Mouse (Mus musculus) thymus, postnatal 14 days (tissue): ENCODE data around the gene Lrrc25.
"Not testable (repeated sequence)": the region's sequence is repeated elsewhere in the genome, so short reads cannot be mapped to it uniquely, and the experiment has no call there.

ENCODE experiments used
- DNase-seq: peaks from one replicate; pipeline ENCODE4 v3.0.0; 2021

The Lrrc25 gene

DNA sequence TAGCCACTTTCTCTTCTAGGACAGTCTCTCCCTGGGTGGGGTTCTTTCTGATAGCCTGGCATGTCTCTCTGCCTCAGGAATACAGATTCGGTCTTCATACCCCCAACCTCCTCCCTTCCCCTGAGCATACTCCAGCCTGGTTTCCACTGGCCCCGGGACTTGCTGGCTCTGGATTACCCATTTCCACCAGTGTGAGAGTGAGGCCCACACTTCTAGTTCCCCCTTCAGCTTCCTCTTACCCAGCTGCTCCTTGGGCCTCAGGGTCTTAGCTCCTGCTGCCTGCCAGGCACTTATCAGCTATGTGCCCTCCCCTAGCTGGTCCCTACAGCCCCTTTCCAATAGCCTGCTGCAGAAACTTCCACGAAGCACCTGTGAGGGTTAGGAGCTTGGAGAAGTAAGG lies at the start of gene Lrrc25:
Lrrc25 (plus strand) TSS at position 262 of the 400 bp plus-strand sequence.
- DNase-seq, result no peak

DNA sequence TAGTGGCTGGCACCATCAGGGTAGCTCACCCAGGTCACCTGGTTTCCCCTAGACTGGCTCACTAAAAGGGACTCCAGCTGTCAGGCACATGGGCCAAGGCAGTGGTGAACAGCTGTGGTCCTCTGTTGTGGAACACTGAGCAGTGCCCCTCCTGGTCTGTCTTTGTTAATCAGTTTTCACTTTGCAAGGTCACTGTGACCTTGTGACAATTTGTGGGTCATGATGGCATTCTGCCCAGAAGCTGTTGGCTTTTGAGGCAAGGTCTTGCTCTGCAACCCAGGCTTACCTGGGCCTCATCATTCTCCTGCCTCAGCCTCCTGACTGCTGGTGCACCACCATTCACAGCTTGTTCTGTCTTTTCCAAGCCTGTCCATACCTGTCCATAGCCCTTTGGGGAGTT lies 45.6 kb upstream of the Lrrc25 start:
- no peak for DNase-seq

DNA sequence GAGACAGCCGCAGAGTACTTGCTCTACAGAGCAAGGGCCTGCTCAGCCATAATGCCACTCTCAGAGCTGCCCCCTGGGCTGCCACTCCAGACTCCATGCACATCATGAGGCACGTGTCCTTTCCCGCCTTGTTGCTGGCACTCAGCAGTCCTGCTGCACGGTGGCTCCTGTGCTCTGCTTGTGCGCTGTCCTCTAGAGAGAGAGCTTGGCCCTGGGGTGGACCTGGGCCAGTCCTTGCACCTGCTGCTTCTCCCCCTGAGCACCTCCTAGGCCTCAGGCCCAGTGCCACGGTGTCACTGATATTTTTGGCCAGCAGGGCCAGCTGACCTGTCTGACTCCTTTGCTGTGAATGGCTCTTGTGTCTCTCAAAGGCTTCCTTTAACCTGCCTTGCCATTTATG lies 45.0 kb upstream of the Lrrc25 start:
- no peak for DNase-seq

DNA sequence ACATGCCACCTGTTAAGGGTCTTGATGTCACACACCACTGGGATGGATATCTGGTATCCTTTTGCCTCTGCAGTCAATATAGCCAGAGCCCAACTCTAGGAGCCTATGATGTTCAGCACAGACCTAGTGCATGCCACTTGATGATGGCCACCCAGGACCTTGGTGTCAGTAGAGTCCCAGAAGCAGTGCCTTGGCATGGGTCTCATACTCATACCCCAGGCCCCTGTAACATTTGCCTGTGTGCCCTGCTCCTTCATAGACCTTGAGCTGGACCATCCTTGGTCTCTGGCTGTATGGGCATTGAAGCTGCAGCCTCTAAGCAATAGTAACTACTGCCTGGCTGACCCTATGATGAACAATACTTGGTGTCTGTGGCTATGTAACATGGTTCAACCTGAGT lies 41.7 kb upstream of the Lrrc25 start:
- DNase-seq, result no peak

DNA sequence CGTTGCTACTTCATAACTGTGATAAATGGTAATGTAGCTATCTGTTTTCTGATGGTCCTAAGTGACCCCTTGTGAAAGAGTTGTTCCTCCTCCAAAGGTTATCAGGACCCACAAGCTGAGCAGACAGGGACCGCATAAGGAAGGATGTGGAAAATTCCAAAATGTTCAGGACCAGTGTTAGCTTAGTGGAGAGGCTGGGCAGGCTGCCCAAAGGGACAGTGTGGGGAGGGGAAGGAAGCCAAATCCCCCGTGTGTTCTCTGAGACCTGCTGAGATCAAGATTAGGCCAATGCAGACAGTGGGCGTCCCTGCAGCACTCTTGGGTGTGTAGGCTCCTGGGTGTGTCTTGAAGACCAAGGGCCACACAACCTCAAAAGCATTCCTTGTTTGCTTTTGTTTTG lies 41.0 kb upstream of the Lrrc25 start:
- DNase-seq, result no peak

DNA sequence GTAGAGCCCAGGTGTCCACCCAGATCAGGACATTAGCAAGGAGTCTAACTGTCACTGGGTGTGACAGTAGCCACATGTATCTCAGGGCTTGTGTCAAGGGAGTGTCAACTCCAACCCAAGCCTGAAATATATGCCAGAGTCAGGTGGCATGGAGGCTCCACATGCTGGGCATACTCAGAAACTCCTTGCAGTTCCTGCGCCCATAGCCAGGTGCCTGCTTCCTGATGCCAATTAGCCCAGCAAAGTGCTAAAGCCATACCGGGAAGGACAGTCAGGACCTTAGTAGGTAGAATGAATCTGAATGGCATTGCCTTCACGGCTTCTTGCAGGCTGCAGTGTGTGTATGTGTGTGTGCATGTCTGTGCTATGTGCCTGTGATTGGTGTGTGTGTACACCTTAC lies 38.7 kb upstream of the Lrrc25 start:
- DNase-seq, result no peak

DNA sequence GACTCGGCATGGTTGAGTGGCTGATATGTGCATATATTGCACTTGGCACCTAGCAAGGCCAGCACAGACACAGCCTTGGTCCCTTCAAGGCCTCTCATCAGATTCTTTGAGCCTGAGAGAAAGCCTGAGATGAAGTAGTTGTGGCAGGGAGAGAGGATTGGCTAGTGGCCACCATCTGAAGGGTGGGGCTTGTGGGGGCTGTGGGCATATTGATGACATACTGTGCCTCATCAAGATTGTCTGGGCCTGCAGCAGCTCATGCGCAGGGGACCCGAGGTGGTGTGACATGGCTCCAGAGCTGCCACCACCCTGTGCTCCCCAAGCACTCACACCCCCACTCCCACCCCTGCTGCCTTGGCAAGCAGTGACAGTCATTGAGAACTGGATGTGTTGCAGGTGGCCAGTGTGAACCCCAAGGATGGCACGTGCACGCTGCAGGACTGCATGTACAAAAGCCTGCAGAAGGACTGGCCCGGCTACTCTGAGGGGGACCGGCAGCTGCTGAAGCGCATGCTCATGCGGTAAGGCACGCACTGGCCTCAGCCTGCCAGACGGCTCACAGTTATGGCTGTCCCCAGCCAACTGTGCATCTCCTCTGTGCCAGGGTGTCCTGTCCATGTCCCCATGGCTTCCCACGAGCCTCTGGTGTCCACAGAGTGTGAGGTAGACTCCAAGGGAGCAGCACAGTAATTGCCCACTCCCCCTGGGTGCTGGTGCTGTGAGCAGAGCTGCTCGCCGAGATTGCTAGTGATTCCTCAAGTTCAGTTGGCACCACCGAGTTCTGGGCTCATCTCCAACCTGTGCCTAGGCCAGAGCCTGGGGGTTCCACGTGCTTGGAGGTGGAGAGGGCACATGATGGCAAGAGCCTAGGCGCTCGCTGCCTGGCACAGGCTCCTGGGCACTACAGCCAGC lies 32.2 kb upstream of the Lrrc25 start:
- DNase-seq, result no peak

DNA sequence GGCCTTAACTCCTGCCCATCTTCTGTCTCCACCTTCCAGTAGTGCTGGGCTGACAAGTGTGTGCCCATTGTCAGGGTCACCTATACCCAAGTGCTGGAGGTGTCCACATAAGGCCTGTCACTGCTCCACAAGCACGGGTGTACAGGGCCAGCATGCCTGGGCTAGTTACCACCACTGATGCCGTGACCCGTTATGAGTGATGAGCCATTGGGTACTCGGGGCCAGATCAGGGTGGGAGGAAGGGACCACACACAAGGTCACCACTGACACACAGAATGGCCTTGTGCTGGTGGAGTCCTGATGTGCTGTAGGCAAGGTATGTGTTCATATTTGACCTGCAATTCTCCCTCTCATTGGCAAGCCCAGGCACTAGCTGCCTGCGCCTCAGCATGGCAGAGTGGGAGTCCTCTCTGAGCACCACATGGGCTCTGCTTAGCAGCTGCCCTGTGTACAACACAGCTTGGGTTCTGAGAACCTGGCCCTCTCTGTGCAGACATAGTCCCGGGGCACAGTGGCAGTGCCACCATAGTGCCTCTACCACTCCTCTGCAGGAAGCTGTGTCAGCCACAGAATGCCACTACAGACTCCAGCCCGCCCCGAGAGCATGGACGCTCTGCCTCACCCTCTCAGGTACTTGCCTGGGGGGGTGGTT lies 31.2 kb upstream of the Lrrc25 start:
- no peak for DNase-seq

DNA sequence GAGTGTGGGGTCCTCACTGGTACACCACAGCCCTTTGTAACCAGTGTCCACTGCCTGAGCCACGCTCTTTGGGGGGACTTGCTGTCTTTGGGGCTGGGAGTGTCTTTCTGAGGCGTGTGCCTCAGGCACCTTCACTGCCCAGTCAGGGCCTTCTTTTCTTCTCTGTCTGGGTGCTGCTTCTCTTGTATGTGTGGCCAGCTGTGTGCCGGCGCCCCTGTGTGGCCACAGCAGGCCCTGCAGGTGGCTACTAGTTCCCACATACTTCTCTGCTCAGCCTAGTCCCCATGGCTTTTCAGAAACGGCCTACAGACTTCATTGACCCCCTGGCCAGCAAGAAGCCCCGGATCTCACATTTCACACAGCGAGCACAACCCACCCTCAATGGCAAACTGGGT lies 30.7 kb upstream of the Lrrc25 start:
- DNase-seq, result peak; percentile 61

DNA sequence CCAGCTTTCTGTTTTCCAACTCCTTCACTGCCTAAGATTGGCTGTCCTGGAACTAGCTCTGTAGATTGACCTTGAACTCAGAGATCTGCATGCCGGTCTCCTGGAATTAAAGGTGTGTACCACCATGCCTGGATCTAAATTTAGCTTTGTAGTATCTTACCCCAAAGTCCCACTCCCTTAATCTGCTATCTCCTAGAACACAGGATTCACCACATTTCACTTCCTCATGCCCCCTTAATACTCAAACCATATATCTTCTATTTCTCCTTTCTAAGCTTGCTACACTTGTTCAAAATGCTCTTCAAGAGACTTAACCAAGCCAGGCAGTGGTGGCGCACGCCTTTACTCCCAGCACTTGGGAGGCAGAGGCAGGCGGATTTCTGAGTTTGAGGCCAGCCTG lies 28.0 kb upstream of the Lrrc25 start:
- DNase-seq, result not testable (repeated sequence)

DNA sequence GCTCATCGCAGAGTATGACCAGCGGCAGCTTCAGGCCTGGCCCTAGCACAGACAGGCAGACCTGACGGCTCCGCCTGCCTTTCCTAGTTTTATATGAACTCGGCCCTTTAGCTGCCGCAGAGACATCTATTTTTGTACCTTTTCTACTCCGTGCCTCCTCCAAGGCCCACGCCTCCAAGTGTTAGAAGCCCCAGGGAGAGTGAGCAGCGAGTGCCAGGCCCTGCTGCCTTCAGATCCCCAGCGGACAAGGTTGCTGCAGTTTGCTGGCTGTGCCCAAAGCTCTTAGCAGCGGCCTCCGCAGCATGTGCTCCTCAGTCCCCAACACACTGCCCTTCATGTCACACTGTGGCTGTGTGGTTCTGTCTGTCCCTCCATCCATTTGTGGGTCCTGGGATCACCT lies 24.4 kb upstream of the Lrrc25 start:
- no peak for DNase-seq

DNA sequence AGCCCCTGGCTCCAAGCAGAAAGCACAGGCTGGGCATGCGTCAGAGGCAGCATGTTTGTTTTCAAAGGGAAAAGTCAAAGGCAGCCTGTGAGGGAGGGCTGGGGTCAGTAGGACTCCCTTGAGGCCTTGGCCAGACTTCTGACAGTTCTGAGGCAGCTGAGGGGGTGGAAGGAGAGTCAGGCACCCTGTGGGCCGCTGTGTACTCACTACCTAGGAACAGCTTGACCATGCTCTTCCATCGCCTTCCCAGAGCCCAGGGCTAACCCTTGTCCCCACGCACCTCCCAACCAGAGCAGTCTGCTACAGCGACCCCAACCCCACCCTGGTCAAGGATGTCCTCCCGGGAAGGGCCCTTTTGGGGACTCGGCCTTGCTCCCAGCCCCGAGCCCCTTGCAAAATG lies 22.8 kb upstream of the Lrrc25 start:
- DNase-seq, result no peak

DNA sequence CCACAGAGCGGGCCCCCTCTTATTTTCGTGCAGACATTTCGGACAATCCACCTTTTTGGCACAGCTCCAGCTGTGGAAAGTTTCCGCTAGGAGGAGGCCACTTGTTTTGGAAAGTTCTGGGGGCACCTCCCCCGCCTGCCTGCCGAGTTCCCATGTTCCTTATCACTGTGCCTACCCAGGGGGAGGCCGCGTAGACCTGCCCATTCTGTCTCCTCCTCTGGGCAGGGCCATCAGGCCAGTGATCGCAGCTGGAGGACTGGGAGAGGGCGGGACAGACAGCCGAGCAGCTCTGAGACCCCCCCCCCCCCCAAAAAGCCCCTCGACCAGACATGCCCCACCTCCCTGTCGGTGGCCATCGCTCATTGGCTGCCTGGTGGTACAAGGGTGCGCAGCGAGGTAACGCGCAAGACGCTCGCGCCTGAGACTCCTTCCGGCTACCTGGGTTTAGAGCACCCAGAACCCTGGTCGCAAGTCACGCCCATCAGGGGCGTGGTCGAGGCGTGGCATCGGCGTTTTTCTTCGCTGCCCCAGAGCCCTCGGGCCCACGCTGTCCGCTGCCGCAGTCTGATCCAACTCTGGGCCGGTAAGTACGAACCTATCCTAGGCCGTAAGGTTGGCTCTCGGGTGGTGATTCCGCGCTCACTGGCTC lies 21.9 kb upstream of the Lrrc25 start, which contains the start of gene Isyna1:
Isyna1 (plus strand) TSS at position 413 of the 649 bp plus-strand sequence.
- peak; percentile 92 for DNase-seq

DNA sequence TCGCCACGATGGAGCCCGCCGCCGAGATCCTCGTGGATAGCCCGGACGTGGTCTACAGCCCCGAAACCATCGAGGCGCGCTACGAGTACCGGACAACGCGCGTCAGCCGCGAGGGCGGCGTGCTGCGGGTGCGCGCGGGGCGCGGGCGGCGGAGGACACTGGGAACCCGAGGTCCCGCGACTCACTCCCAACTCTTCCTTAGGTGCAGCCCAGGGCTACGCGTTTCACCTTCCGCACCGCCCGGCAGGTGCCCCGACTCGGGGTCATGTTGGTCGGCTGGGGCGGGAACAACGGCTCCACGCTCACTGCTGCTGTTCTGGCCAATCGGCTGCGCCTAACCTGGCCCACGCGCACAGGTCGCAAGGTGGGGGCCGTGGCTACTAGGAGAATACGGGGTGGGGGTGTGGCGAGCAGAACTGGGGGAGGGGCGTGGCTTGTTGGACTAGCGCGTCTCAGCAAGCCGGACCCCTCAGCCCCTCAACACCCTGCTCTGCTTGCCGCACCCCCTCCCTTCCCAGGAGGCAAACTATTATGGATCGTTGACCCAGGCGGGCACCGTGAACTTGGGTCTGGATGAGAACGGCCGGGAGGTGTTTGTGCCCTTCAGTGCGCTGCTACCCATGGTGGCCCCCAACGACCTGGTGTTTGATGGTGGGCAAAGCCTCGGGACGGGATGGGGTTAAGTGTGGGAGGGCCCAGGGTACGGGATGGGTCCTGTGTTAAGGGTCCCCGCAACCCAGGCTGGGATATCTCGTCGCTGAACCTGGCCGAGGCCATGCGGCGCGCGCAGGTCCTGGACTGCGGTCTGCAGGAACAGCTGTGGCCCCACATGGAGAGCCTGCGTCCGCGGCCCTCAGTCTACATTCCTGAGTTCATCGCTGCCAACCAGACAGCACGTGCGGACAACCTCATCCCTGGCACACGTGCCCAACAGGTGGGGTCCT lies 21.1 kb upstream of the Lrrc25 start:
- peak; percentile 56 for DNase-seq

DNA sequence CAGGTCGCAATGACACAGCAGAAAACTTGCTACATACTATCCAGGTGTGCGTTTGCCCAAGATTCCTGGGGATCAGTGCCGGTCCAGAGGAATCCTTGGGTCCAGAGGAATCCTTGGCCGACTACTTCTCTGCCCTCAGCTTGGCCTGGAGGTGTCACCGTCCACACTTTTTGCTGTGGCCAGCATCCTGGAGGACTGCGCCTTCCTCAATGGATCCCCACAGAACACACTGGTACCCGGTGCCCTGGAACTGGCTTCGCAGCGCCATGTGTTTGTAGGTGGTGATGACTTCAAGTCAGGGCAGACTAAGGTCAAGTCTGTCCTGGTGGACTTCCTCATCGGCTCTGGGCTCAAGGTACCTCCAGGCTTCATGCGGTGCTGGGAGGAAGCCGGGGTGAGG lies 20.1 kb upstream of the Lrrc25 start:
- no peak for DNase-seq

DNA sequence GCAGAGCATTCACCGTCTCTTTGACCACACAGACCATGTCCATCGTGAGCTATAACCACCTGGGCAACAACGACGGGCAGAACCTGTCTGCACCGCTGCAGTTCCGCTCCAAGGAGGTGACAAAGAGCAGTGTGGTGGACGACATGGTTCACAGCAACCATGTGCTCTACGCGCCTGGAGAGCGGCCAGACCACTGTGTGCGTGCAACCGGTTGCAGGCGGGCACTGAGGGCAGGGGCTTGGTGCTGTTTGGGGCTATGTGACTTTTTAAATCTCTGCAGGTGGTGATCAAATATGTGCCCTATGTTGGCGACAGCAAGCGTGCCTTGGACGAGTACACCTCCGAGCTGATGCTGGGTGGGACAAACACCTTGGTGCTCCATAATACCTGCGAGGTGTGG lies 19.7 kb upstream of the Lrrc25 start:
- no peak for DNase-seq

DNA sequence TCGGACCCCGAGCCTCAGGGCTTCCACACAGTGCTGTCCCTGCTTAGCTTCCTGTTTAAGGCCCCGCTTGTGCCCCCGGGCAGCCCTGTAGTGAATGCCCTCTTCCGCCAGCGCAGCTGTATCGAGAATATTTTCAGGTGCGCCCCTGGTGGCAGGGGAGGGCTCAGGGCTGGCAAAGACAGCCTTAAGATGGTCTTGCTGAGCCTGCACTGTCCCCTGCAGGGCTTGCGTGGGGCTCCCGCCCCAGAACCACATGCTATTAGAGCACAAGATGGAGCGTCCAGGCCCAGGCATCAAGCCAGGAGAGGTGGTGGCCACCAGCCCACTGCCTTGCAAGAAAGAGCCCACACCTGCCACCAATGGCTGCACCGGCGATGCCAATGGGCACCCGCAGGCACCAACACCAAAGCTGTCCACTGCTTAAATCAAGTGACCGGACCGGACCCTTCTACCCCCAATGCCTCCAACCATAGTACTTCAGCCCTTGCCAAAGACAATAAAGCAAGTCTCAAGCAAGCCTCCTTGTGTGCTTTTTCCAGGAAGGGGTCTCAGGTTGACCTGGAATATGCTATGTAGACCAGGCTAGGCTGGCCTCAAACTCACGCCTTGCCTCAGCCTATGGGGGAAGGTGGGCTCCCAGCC lies 19.1 kb upstream of the Lrrc25 start:
- DNase-seq, result peak; percentile 69

DNA sequence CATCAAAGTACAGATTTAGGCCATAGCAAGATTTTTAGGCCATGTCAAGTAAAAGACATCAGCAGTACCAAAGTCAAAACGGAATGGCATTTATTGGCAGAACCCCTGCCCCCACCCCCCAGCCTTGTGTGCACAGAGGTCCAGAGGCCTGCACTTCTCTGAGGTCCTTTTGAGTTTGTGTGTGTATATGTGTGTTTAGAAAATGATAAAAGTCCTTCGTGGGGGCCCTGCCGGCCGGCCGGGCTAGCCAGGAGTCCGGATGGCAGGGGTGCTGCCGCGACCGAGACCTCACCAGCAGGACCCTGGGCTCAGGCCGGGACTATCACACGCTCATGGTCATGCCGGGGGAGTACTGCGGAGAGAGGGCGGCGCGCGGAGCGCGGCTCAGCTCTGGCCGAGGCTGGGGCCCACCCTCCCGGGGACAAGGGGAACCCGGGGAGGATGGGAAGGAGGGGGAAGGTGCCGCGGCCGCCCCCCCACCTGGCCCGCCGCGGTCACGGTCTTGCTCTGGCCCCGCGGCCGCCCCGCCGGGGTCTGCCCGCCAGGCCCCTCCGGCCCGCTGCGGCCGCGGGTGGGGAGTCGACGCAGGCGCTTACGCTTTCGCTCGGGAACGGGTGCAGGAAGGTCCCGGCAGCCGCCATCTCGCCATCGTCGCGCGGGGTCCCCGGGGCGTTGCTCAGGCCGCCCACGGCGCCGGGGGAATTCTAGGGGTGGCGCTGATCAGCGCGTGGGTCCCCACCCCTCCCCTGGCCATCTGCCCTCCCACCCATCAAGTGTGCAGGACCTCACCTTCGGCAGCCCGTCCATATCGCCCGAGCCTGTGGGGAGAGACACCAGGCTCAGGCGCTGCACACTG lies 18.3 kb upstream of the Lrrc25 start:
- DNase-seq, result no peak

DNA sequence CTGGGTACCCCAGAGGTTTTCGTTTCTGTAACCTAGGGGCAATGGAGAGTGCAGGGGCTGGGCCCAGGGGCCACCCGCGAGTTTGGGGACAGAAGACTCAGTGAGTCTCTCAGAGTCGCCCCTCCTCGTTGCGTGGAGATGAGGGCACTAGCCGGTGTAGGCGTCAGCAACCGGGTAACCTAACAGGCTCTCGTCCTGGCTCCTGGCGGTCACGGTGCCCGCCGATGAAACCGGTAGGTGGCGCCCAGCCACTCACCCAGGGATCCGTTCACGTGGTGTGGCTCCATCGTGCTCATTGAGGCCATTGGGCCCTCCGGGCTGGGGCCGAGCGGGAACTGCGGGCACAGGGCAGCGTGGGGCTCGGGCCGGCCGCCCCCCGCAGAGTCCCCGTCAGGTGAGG lies 17.7 kb upstream of the Lrrc25 start:
- DNase-seq, result no peak

DNA sequence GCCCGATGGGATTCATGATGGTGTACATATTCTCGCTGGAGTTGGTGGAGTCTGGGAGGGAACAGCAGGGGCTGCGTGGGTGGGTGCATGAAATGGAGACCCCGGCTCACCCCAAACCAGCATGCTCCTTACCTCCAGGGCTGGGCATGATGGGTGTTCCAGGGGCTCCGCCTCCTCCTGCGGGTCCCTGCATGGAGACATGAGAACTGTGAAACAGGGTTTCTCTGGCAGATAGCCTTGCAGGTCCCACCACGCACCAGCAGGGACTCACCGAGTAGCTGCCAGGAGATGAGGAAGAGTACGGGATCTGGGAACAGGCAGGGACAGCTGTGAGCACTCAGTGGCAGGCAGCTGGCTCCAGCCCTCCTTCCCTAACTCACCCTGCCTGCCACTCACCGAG lies 17.2 kb upstream of the Lrrc25 start:
- DNase-seq, result no peak
